Mouse (Mus musculus) layer of hippocampus, adult 18-20 months (tissue): ENCODE results near the gene Papss2. TPM values are rescaled to one million over a fixed set of nuclear protein-coding genes. Genes with fewer than 3 reads are reported as not detected.
A peak's percentile ranks its signal among the peaks of the same experiment; 100 is the strongest.
"Not testable (repeated sequence)": the region's sequence is repeated elsewhere in the genome, so short reads cannot be mapped to it uniquely, and the experiment has no call there.

Experiments
- DNase-seq, 2 experiments: peaks; one replicate each; pipeline ENCODE4 v3.0.0; 2022; ENCODE audit warnings: low spot score in 2 of 2
- total RNA-seq, 2 experiments: library from RNA; stranded (reverse); gene quantifications; 2 replicates each; pipeline ENCODE4 v1.2.3; 2021

Gene Papss2
- total RNA-seq, 2 experiments from 2014 or later, result 16.2 to 16.4 TPM

DNA sequence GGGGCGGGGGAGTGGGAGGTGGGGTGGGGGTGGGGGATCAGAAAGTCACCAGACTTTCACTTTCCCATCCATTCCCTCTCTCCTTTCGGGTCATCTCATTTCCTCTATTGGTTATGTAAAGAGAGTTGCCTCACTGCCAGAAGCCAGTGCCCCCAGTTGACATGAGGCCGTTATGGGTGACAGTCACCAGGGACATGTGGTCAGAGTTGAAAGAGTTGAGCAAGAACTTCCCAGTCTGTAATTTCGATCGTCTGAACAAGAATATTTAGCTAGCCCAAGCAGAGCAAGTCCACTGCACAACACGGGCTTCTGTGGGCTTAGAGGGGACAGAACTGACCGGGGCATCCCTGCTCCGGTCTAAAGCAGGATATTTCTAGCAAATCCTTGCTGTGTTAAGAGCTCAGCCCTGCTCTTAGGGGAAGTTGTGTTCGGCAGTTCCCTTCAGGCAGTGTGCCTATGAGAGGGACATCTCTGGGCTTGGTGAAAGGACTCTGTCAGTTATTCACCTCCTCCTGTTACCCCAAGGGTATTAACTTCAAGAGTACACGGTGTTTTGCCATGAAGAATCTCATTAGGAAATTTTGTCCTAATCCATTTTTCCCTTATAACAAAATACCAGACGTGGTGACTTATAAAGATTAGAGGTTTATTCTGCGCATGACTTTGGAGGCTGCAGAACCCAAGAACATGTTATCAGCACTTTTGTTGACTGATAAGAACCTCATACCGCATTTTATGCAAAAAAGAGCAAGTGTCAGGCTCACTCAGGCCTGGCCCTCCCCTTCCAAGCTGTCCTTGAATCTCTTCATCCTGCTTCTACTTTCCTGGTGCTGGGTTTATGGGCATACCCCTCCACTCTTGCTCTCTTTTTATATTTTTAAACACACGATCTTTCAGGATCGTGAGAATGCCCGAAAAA lies 42.0 kb downstream of the Papss2 start:
- no peak for DNase-seq

- no peak for DNase-seq
Observed at GRCm38 (mm10) chr19:32638276-32638903, 42.8 kb downstream of the Papss2 start.

- no peak for DNase-seq
Observed at GRCm38 (mm10) chr19:32641535-32641934, 45.9 kb downstream of the Papss2 start.

DNA sequence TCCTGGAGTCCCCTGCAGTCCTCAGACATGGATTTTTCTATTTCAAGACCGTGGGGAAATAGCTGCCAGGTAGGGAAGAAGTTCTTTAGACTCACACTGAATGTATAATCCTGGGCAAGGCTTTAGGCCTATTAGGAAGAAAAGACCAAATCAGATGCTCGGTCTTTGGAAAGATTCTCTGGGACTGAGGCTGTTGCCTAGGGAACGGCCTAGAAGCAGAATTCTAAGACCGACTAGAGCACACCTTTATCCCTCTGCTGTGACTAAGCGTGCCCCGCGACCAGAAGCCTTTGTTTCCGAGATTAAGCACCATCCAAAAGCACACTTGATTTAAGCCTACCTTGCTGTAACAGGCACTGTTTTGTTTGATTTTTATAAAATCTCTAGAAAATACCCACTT lies 46.4 kb downstream of the Papss2 start:
- DNase-seq, result no peak

DNA sequence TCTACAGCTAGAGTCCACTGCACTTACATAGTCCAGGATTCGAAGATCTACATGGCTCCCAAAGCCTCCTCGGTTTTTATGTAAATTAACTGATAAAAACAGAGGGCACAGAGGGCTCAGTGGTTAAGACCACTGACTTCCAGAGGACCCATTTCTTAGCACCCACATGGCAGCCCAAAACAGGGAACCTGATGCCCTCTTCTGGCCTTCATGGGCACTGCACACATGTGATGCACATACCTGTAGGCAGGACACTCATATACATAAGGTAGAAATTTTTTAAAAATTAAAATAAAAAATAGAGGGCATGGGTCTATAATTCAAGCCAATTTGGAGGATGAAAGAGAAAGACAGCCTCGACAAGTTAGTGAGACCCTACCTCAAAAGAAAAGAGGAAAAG lies 48.1 kb downstream of the Papss2 start:
- no peak for DNase-seq

DNA sequence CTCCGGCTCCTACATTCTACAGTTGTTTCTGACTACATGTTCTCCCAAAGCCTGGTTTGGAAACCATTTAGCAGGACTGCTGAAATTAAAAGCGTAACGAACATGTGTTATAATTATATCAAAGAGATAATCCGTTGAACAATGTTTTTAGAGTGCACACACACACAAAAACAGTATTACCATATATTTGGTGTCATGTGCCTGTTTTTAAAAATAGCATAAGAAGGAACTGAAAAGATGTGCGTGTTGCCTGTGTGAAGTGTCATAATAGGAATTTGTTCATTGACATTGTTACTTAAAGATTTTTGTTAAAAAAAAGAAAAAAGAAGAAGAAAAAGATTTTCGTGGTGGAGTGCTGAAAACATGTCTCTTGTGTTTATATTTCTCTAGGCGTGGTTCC lies 50.3 kb downstream of the Papss2 start:
- no peak for DNase-seq

GRCm38 (mm10) chr19:32646382-32646781 lies 50.8 kb downstream of the Papss2 start:
- DNase-seq, result no peak

GRCm38 (mm10) chr19:32648019-32648571 lies 52.5 kb downstream of the Papss2 start:
- no peak for DNase-seq

GRCm38 (mm10) chr19:32651046-32651445 lies 55.5 kb downstream of the Papss2 start:
- DNase-seq, result no peak

DNA sequence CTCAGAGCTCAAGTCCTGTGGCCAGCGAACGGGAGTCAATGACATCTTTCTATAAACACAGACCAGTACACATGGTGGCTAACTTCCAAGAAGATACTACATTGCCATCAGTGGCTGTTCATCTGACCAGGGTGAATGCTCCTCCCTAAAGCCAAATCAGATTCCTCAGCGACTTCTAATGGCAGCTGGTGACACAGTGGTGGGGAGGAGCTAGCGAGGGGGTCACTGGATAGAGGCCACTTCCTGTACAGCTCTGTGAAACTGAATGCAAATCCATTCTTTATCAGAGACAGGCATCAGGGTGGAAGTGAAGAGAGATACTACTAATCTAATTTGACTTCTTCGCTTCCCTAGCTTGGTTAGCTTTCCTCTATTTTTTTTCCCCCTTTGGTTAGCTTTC lies 57.5 kb downstream of the Papss2 start:
- no peak for DNase-seq

DNA sequence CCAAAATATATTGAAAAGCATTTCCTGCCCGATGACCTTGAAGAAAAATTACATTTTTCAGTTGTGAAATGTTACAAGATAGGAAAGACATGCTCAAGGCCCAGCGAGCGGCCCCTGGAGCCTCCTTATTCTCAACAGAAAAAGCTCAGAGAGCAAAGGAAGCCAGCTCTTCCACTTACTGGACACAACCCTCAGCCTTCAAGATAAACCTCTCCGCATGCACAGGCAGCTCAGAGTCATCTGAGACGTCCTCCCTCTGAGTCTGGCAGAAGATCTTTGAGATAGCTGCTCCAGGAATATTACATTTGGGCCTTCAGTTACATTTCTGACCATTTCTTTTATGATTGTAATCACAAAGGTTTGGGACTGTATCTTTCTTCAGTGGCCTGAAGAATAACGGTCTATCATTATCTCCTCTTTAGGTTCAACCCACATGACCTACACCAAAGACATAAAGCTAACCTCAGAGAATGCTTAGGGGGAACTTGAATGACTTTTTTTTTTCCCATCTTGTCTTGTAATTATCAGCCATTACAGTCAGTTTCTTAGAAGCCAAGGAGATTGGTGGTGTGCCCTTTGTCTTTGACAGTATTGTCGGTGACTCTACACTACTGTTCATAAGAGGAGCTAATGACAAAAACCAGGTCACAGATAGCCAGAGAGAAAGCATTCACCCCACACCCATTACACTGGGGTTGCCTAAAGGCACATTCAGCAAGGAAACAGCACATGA lies 58.2 kb downstream of the Papss2 start:
- DNase-seq, result no peak

GRCm38 (mm10) chr19:32659346-32659745 lies 63.8 kb downstream of the Papss2 start:
- no peak for DNase-seq

DNA sequence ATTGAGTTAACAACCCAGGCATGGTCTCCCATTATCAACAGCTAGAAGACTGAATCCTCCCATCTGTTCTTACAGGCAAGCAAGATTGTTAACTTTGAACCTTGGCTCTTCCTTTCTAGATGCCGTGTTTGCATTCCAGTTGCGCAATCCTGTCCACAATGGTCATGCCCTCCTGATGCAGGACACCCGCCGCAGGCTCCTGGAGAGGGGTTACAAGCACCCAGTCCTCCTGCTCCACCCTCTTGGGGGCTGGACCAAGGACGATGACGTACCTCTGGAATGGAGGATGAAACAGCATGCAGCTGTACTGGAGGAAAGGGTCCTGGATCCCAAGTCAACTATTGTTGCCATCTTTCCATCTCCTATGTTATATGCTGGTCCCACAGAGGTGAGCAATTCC lies 67.3 kb downstream of the Papss2 start:
- DNase-seq, result no peak

DNA sequence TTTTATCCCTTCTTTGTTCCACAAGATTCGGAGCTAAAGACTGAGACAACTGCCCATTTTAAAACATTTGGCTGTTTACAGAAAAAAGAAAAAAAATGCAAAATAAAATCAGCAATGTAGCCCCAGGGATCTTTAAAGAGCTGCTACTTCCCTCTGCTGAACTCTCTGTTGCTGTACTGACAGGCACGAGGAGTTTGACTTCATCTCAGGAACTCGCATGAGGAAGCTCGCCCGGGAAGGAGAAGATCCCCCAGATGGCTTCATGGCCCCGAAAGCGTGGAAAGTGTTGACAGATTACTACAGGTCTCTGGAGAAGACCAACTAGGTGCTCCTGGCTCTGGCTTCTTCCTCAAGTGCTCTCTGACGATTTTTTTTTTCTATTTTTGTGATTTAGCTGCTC lies 69.7 kb downstream of the Papss2 start:
- no peak for DNase-seq

- DNase-seq, result not testable (repeated sequence)
Observed at GRCm38 (mm10) chr19:32667830-32668229, 72.2 kb downstream of the Papss2 start.

GRCm38 (mm10) chr19:32675766-32676165 lies 80.2 kb downstream of the Papss2 start:
- DNase-seq, result no peak

GRCm38 (mm10) chr19:32680894-32681293 lies 85.3 kb downstream of the Papss2 start:
- no peak for DNase-seq

- DNase-seq, result no peak
Observed at GRCm38 (mm10) chr19:32683081-32683480, 87.5 kb downstream of the Papss2 start.

GRCm38 (mm10) chr19:32687721-32688120 lies 92.1 kb downstream of the Papss2 start:
- no peak for DNase-seq

DNA sequence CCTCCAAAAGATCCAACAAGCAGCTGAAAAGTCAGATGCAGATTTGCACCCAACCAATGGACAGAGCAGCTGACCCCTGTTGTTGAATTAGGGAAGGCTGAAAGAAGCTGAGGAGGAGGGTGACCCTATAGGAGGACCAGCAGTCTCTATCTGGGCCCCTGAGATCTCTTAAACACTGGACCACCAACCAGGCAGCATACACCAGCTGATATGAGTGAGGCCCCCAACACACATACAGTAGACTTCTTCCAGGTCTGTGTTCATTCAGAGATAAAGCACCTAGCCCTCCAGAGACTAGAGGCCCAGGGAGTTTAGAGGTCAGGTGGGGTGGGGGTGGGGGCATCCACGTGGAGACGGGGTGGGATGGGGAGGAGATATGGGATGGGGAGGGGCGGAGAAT lies 92.6 kb downstream of the Papss2 start:
- not testable (repeated sequence) for DNase-seq

DNA sequence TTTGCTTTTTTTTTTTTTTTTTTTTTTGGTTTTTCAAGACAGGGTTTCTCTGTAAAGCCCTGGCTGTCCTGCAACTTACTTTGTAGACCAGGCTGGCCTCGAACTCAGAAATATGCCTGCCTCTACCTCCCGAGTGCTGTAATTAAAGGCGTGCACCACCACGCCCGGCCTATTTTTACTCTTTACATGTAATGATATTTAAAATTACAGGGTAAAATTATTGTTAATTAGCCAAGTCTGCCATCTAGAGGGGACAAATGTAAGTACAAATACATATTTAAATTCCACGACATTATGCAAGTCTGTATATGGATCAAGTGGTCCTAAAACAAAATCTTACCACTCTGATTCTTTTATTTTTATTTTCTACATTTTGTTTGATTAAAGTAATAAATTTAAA lies 94.1 kb downstream of the Papss2 start:
- peak in 1 of 2 experiments; percentile 29 for DNase-seq

DNA sequence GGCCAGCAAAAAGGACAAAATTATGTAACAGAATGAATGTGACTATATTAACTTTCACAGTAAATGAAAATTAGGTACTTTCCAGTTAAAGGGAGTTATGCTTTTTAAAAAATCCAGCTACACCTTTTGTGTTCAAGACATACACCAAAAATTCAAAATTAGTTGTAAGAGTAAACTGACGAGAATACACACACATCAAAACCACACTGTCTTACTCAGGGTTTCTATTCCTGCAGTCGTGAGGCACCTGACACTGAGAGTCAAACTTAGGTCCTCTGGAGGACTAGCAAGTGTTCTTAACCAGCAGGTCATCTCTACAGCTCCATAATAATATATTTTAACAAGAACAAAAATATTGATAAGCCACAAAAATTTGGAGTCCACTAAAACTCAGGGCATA lies 101.1 kb downstream of the Papss2 start:
- DNase-seq, result no peak
